Mouse (Mus musculus): ENCODE measurements around the gene Dock3. TPM values are rescaled to one million over a fixed set of nuclear protein-coding genes. Genes with fewer than 3 reads are reported as not detected.
"Not testable (repeated sequence)": the region's sequence is repeated elsewhere in the genome, so short reads cannot be mapped to it uniquely, and the experiment has no call there.

Gene Dock3
- total and polyA plus RNA-seq, 3 experiments: 2.0 to 4.2 (median 3.3) TPM

GRCm38 (mm10) chr9:107255596-107255995 lies 23.9 kb upstream of the Dock3 start:
- no peak for DNase-seq

GRCm38 (mm10) chr9:107254925-107255324 lies 23.2 kb upstream of the Dock3 start:
- no peak for DNase-seq

- peak; percentile 58 for DNase-seq
Measured at GRCm38 (mm10) chr9:107254476-107254875, 22.8 kb upstream of the Dock3 start.

GRCm38 (mm10) chr9:107252164-107252563 lies 20.5 kb upstream of the Dock3 start:
- no peak for DNase-seq

GRCm38 (mm10) chr9:107250416-107251337 lies 19.0 kb upstream of the Dock3 start:
- no peak for DNase-seq

- no peak for DNase-seq
Measured at GRCm38 (mm10) chr9:107249154-107249553, 17.4 kb upstream of the Dock3 start.

- DNase-seq: peak; percentile 35
Measured at GRCm38 (mm10) chr9:107246170-107246569, 14.5 kb upstream of the Dock3 start.

- no peak for DNase-seq
Measured at GRCm38 (mm10) chr9:107245311-107245710, 13.6 kb upstream of the Dock3 start.

- DNase-seq: no peak
Measured at GRCm38 (mm10) chr9:107236151-107236550, 4.4 kb upstream of the Dock3 start.

GRCm38 (mm10) chr9:107235261-107235660 lies 3.6 kb upstream of the Dock3 start:
- no peak for DNase-seq

- no peak for DNase-seq
Measured at GRCm38 (mm10) chr9:107232140-107232539, 431 bp upstream of the Dock3 start.

GRCm38 (mm10) chr9:107230991-107231538 lies 644 bp downstream of the Dock3 start:
- peak; percentile 46 for DNase-seq

GRCm38 (mm10) chr9:107224597-107224996 lies 7.1 kb downstream of the Dock3 start:
- DNase-seq: no peak

- DNase-seq: not testable (repeated sequence)
Measured at GRCm38 (mm10) chr9:107174831-107175230, 56.9 kb downstream of the Dock3 start.

- no peak for DNase-seq
Measured at GRCm38 (mm10) chr9:107165792-107166191, 65.9 kb downstream of the Dock3 start.

- no peak for DNase-seq
Measured at GRCm38 (mm10) chr9:107164825-107165224, 66.9 kb downstream of the Dock3 start.

GRCm38 (mm10) chr9:107156388-107156787 lies 75.3 kb downstream of the Dock3 start:
- not testable (repeated sequence) for DNase-seq

GRCm38 (mm10) chr9:107112791-107113190 lies 118.9 kb downstream of the Dock3 start:
- DNase-seq: no peak

- DNase-seq: no peak
Measured at GRCm38 (mm10) chr9:107112056-107112455, 119.7 kb downstream of the Dock3 start.

GRCm38 (mm10) chr9:107099487-107099886 lies 132.2 kb downstream of the Dock3 start:
- no peak for DNase-seq

- not testable (repeated sequence) for DNase-seq
Measured at GRCm38 (mm10) chr9:107089451-107089850, 142.3 kb downstream of the Dock3 start.

- no peak for DNase-seq
Measured at GRCm38 (mm10) chr9:107087531-107087930, 144.2 kb downstream of the Dock3 start.

GRCm38 (mm10) chr9:107037947-107038346 lies 193.8 kb downstream of the Dock3 start:
- DNase-seq: no peak
